Mouse (Mus musculus) stomach, embryonic 15.5 days (tissue): Measurements from ENCODE around the gene Rcc2. TPM values are rescaled to one million over a fixed set of nuclear protein-coding genes. Genes with fewer than 3 reads are reported as not detected.

Source experiments
- ATAC-seq: fragments of 200-750 bp; cut with Nextera tagmentation; 2 replicates; pipeline ENCODE4 v1.8.0; 2017; ENCODE audit warnings: low read depth, moderate number of reproducible peaks, moderate TSS enrichment; ENCODE audit not compliant: insufficient read depth, low FRiP score
- H3K27ac ChIP-seq: fragments of 300-500 bp; sonication (generic); 2 replicates; pipeline ENCODE4 v1.5.1; 2015; ENCODE audit warnings: mild to moderate bottlenecking, inconsistent platforms
- H3K27me3 ChIP-seq: fragments of 300-500 bp; sonication (generic); replicated peaks from 2 replicates; pipeline ENCODE4 v1.6.1; 2015; ENCODE audit warnings: inconsistent platforms
- H3K36me3 ChIP-seq: fragments of 300-500 bp; sonication (generic); 2 replicates; pipeline ENCODE4 v1.6.1; 2015; ENCODE audit warnings: inconsistent platforms
- H3K4me1 ChIP-seq: fragments of 300-500 bp; sonication (generic); 2 replicates; pipeline ENCODE4 v1.6.1; 2015; ENCODE audit warnings: inconsistent platforms
- H3K4me2 ChIP-seq: fragments of 300-500 bp; sonication (generic); 2 replicates; pipeline ENCODE4 v1.6.1; 2015; ENCODE audit warnings: mild to moderate bottlenecking, inconsistent platforms
- H3K4me3 ChIP-seq: fragments of 300-500 bp; sonication (generic); replicated peaks from 2 replicates; pipeline ENCODE4 v1.5.1; 2015; ENCODE audit warnings: inconsistent platforms
- H3K9ac ChIP-seq: fragments of 300-500 bp; sonication (generic); 2 replicates; pipeline ENCODE4 v1.6.1; 2015; ENCODE audit warnings: inconsistent platforms
- H3K9me3 ChIP-seq: fragments of 300-500 bp; sonication (generic); 2 replicates; pipeline ENCODE4 v1.6.1; 2016; ENCODE audit warnings: inconsistent platforms
- WGBS: fragments of 180-500 bp; shearing (Covaris S2); methylation state at CpG from one replicate; pipeline ENCODE4 v1.1.7; 2015; 5-methylcytosine and 5-hydroxymethylcytosine counted together
- polyA plus RNA-seq: library from polyadenylated mRNA; unstranded; fragments of >200 nt; fragmentation: Nextera tagmentation; extraction: Ambion mirVana; gene quantifications from 2 replicates; pipeline ENCODE4 v1.2.1, GENCODE M21; 2015

The Rcc2 gene
- polyA plus RNA-seq, 1 experiment from 2014 or later = 46.5 TPM

DNA sequence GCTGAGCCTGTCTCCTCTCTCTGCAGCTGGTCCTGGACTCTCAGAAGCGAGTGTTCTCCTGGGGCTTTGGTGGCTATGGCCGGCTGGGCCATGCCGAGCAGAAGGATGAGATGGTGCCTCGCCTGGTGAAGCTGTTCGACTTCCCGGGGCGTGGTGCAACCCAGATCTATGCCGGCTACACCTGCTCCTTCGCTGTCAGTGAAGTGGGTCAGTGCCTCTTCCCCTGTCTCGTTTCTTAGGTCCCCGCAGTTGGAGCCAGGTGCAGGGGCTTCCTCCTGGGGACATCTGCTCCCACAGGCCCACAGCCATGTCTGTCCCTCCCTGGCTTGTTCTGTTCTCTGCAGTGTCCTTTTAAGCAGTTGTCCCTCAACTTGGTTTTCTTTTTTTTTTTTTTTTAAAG is 16.7 kb downstream of the Rcc2 start:
- Histone ChIP-seq H3K36me3 (peaks cover 77% of the 10 kb centered on the region), H3K9me3 (no peaks in the 10 kb centered on the region), H3K4me3 (no peak overlapping the region), H3K4me1 (peaks cover 10% of the 10 kb centered on the region), H3K27ac (no peak overlapping the region), H3K9ac (no peak overlapping the region), H3K27me3 (no peaks in the 10 kb centered on the region), H3K4me2 (no peak overlapping the region)
- no peak for ATAC-seq
- WGBS = 89% methylated on average over 11 of the region's 11 CpGs

DNA sequence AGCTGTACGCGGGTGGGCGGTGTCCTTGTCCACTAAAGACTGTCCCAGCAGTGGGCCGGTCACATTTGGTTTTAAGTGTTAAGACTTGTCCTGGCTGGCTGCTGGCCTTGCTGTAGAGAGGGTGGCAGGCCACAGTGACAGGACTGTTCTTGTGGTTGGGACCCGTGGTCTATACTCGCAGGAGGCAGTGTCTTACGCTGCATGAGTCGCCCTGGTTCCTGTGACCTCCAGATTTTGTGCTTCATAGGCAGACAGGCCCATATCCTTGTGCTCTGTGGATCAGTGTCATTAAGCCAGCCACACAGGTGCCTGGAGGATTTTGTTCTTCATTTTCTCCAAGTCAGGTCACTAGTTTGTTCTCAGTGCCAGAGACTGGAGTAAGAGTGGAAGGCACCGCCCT is 18.1 kb downstream of the Rcc2 start:
- H3K4me1 ChIP-seq = peaks cover 11% of the 10 kb centered on the region
- H3K4me3 ChIP-seq = no peak overlapping the region
- no peak overlapping the region for H3K4me2 ChIP-seq
- WGBS = 92% methylated on average over 9 of the region's 9 CpGs
- peaks cover 74% of the 10 kb centered on the region for H3K36me3 ChIP-seq
- no peak for ATAC-seq
- H3K27ac ChIP-seq = no peak overlapping the region
- H3K9ac ChIP-seq = no peak overlapping the region
- no peaks in the 10 kb centered on the region for H3K27me3 ChIP-seq
- no peaks in the 10 kb centered on the region for H3K9me3 ChIP-seq

DNA sequence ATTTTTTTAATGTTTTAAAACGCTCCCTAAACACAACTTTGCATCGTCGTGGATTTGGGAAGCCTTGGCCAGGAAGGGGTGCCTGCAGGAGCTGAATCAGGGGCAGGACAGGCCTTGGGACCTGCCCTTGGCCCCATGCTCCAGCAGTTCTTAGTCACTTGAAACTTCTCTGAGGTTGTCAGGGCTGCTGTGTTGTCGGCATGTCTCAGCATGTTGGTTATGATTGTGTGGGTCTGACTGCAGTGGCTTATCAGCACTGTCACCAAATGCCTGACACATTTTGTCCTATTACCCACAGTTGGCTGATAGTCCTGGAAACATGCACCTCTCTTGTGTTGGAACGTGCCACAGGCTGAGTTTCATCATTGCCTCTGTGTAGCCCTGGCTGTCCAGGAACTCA is 19.8 kb downstream of the Rcc2 start:
- peak overlapping the region; percentile 40; the same call in 1 of the 2 replicates for H3K27ac ChIP-seq
- no peak overlapping the region for H3K4me3 ChIP-seq
- no peak overlapping the region for H3K9ac ChIP-seq
- 75% methylated on average over 5 of the region's 5 CpGs for WGBS
- ATAC-seq = no peak
- H3K9me3 ChIP-seq = no peaks in the 10 kb centered on the region
- H3K36me3 ChIP-seq = peaks cover 66% of the 10 kb centered on the region
- H3K4me2 ChIP-seq = no peak overlapping the region
- no peaks in the 10 kb centered on the region for H3K27me3 ChIP-seq
- 0 out of 2 replicates have a peak, but pooled peaks cover 4% of the 10 kb centered on the region for H3K4me1 ChIP-seq

DNA sequence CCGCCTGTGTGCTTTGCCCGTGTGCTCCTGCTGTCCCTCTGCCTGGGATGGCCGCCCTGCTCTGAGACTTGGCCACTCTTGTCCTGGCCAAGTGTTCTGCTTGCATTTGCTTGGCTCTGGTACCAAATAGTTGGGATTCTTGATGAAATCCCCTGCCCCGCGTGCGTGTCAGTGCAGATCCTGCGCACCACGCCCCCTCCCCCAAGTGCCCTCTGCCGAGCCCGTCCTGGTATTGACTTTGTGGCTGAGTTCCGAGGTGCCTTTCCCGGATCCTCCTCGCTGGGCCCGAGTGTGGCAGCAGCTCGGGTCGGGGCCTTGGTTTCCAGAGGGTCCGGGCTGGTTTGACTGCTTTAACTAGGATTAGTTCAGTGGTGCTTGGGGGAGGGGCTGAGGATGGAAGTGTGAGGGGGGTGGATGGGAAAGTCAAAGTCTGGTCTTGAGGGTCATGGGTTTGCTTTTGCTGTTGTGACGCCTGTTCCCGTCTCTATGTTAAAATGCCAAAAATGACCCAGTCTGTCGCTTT is 21.7 kb downstream of the Rcc2 start:
- Histone ChIP-seq H3K9ac (no peak overlapping the region), H3K27ac (no peak overlapping the region), H3K27me3 (no peaks in the 10 kb centered on the region), H3K4me2 (no peak overlapping the region), H3K4me3 (no peak overlapping the region), H3K9me3 (no peaks in the 10 kb centered on the region), H3K4me1 (0 out of 2 replicates have a peak, but pooled peaks cover 4% of the 10 kb centered on the region), H3K36me3 (peaks cover 47% of the 10 kb centered on the region)
- ATAC-seq = no peak
- WGBS = 76% methylated on average over 20 of the region's 20 CpGs

DNA sequence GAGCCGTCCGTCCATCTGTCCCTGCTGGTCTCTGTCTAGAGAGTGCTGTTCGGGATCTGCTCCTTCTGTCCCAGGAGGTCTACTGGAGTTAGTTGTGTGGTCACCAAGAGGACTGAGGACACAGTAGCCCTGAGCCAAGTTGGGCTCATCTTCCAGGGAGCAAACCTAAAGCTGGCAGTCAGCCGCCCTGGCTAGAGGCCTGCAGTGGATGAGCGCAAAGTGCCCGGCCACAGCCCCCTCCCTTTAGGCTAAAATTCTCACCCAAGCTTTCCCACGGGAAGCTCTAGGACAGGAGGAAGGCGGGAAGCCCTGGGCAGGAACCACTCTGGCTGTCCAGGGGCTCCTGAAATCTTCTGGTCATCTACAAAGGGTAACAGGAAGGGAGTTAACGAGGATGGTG is 22.4 kb downstream of the Rcc2 start:
- H3K4me1 ChIP-seq = 0 out of 2 replicates have a peak, but pooled peaks cover 4% of the 10 kb centered on the region
- no peaks in the 10 kb centered on the region for H3K9me3 ChIP-seq
- H3K27ac ChIP-seq = no peak overlapping the region
- H3K4me3 ChIP-seq = no peak overlapping the region
- ATAC-seq = no peak
- H3K4me2 ChIP-seq = no peak overlapping the region
- peaks cover 43% of the 10 kb centered on the region for H3K36me3 ChIP-seq
- no peak overlapping the region for H3K9ac ChIP-seq
- 78% methylated on average over 9 of the region's 9 CpGs for WGBS
- H3K27me3 ChIP-seq = no peaks in the 10 kb centered on the region

DNA sequence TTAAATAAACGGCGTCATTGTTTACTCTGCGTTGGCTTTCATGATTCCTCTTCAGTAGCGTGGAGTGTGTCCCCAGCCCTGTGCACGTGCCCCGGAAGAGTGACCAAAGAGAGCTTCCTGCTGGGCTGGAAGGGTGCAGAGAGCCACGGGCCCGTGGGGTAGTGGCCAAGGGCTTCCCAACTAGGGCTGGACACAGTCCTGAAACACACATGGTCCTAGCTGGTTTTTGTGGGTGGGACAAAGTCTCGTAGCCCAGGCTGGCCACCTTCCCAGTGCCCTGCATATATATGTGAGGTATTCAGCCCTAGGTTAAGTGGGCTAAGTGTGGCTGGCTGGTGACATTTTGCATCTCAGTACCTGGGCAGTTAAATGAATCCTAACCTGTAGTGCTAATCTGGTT is 22.9 kb downstream of the Rcc2 start:
- no peak for ATAC-seq
- H3K9ac ChIP-seq = no peak overlapping the region
- H3K36me3 ChIP-seq = peaks cover 39% of the 10 kb centered on the region
- WGBS = 77% methylated on average over 9 of the region's 9 CpGs
- H3K27me3 ChIP-seq = no peaks in the 10 kb centered on the region
- H3K4me2 ChIP-seq = no peak overlapping the region
- no peak overlapping the region for H3K27ac ChIP-seq
- H3K4me3 ChIP-seq = no peak overlapping the region
- no peaks in the 10 kb centered on the region for H3K9me3 ChIP-seq
- 0 out of 2 replicates have a peak, but pooled peaks cover 4% of the 10 kb centered on the region for H3K4me1 ChIP-seq

DNA sequence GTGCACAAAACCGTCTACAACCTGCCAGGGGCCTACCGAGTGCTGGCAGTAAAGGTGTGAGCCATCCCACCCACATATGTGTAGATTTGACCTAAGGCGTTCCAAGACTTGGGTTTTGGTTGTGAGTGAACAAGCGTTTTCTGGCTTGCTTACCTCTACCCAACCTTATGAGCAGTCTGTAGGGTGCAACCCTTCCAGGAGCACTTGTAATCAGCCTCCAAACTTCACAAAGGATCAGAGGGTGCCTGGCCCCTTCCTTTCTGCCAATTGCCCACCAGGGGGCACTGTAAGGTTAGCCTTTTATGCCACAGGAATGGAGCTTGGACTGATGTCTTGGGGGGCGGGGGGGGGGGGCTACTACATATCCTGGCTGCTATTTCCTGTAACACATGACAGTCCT is 23.5 kb downstream of the Rcc2 start:
- Histone ChIP-seq H3K4me3 (no peak overlapping the region), H3K4me2 (no peak overlapping the region), H3K9ac (no peak overlapping the region), H3K27me3 (no peaks in the 10 kb centered on the region), H3K36me3 (peaks cover 34% of the 10 kb centered on the region), H3K9me3 (no peaks in the 10 kb centered on the region), H3K27ac (no peak overlapping the region), H3K4me1 (0 out of 2 replicates have a peak, but pooled peaks cover 4% of the 10 kb centered on the region)
- no peak; the same call in 1 of the 2 replicates for ATAC-seq
- WGBS = 49% methylated on average over 5 of the region's 5 CpGs

DNA sequence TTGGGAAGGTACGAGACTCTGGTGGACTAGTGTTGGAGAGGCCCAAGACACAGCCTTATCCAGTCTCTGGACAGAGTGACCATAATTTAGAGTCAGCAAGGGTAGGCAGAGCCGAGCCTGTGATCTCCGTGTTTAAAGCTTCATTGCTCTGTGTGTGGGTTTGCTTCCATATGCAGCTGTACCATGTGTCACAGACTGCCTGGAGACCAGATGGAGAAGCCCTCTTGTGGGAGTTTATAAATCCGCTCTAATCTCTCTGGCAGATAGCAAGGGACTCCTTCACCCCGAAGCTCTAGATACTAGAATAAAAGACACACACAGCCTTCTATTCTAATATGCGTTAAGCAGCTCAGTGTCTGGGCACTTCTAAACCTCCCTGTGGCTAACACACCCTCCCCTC is 24.4 kb downstream of the Rcc2 start:
- no peak for ATAC-seq
- peaks cover 27% of the 10 kb centered on the region for H3K36me3 ChIP-seq
- H3K4me1 ChIP-seq = 0 out of 2 replicates have a peak, but pooled peaks cover 4% of the 10 kb centered on the region
- H3K4me2 ChIP-seq = no peak overlapping the region
- H3K27ac ChIP-seq = no peak overlapping the region
- WGBS = 58% methylated on average over 6 of the region's 6 CpGs
- no peaks in the 10 kb centered on the region for H3K27me3 ChIP-seq
- H3K9ac ChIP-seq = no peak overlapping the region
- H3K9me3 ChIP-seq = no peaks in the 10 kb centered on the region
- no peak overlapping the region for H3K4me3 ChIP-seq

DNA sequence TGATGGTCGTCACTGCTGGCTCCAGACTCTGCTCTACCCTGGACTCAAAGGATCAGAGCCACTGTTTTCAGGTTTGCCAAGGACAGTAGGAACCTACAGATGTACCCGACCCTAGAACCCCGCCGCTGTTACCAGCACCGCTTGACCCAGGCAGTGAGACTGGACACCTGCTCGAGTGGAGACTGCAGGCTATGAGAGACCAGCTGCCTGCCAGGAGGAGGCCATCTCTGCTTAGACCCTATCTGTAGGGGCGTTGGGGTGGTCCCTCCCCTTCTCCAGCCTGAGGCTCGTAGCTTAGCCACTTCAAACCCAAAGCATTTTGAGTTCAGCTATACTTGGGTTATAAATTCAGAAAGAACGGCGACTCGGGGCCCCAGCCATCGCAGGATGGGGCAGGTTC is 26.6 kb downstream of the Rcc2 start:
- ATAC-seq = no peak
- H3K36me3 ChIP-seq = peaks cover 6% of the 10 kb centered on the region
- H3K4me1 ChIP-seq = 0 out of 2 replicates have a peak, but pooled peaks cover 2% of the 10 kb centered on the region
- no peaks in the 10 kb centered on the region for H3K27me3 ChIP-seq
- WGBS = 81% methylated on average over 12 of the region's 12 CpGs
- no peaks in the 10 kb centered on the region for H3K9me3 ChIP-seq
- H3K27ac ChIP-seq = no peak overlapping the region
- H3K4me3 ChIP-seq = no peak overlapping the region
- H3K4me2 ChIP-seq = no peak overlapping the region
- no peak overlapping the region for H3K9ac ChIP-seq

DNA sequence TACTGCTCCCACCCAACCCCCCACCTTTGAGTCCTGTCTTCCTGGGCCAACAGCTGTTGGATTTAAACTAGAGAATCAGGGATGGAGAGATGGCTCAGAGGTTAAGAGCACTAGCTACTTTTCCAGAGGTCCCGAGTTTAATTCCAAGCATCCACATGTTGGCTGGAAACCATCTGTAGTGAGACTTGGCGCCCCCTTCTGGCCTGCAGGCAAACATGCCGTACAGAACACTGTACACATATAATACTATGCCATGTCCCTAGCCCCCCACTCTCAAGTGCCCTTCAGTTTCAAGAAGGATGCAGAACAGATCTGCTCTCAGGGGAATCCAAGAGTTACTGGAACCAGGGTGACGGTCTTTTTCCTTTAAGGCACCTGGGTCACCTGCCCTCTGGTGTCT is 31.3 kb downstream of the Rcc2 start:
- no peak overlapping the region for H3K9ac ChIP-seq
- no peak for ATAC-seq
- H3K36me3 ChIP-seq = no peaks in the 10 kb centered on the region
- no peak overlapping the region for H3K4me3 ChIP-seq
- H3K4me1 ChIP-seq = no peaks in the 10 kb centered on the region
- H3K9me3 ChIP-seq = no peaks in the 10 kb centered on the region
- H3K27ac ChIP-seq = no peak overlapping the region
- no peaks in the 10 kb centered on the region for H3K27me3 ChIP-seq
- no peak overlapping the region for H3K4me2 ChIP-seq
- whole genome bisulfite sequencing = 74% methylated on average over 4 of the region's 4 CpGs

DNA sequence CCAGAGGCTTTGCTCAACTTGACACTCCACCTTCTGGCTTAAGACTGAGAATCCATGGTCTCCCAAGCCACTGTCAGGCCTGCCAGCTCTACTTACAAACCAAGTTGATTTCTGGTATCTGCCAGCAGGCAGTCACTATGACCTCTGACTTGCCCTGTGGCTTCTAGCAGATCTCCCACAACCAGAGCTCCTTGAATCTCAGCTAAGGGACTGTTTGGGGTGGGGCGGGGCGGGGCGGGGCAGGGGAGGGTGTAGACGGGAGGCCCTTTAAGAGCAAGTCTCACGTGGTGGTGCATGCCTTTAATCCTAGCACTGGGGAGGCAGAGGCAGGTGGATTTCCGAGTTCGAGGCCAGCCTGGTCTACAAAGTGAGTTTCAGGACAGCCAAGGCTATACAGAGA is 32.5 kb downstream of the Rcc2 start:
- no peak overlapping the region for H3K4me2 ChIP-seq
- H3K27me3 ChIP-seq = no peaks in the 10 kb centered on the region
- H3K36me3 ChIP-seq = no peaks in the 10 kb centered on the region
- 65% methylated on average over 7 of the region's 7 CpGs for WGBS
- ATAC-seq = no peak
- H3K27ac ChIP-seq = no peak overlapping the region
- H3K9ac ChIP-seq = no peak overlapping the region
- H3K9me3 ChIP-seq = no peaks in the 10 kb centered on the region
- no peak overlapping the region for H3K4me3 ChIP-seq
- no peaks in the 10 kb centered on the region for H3K4me1 ChIP-seq

DNA sequence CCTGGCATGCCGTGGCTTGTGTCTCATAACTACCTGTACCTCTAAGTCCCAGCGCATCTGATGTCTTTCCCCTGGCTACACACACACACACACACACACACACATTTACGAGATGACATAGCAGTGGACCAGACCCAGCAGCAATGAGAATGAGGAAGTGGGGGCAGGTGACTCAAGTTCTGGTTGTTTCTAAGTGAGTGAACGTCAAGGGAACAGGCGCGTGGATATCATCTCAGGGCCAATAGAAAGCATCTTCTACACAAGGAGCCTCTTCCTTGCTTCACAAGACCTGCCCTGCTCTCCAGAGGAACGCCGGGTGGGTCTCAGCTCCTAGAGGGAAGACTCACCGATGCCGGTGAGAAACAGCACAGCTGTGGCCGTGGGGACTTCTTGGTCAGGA is 40.3 kb downstream of the Rcc2 start:
- H3K36me3 ChIP-seq = no peaks in the 10 kb centered on the region
- H3K4me2 ChIP-seq = no peak overlapping the region
- H3K27me3 ChIP-seq = no peaks in the 10 kb centered on the region
- H3K4me1 ChIP-seq = no peaks in the 10 kb centered on the region
- H3K4me3 ChIP-seq = no peak overlapping the region
- no peak overlapping the region for H3K27ac ChIP-seq
- no peak overlapping the region for H3K9ac ChIP-seq
- no peaks in the 10 kb centered on the region for H3K9me3 ChIP-seq
- no peak for ATAC-seq
- WGBS = 83% methylated on average over 11 of the region's 11 CpGs

DNA sequence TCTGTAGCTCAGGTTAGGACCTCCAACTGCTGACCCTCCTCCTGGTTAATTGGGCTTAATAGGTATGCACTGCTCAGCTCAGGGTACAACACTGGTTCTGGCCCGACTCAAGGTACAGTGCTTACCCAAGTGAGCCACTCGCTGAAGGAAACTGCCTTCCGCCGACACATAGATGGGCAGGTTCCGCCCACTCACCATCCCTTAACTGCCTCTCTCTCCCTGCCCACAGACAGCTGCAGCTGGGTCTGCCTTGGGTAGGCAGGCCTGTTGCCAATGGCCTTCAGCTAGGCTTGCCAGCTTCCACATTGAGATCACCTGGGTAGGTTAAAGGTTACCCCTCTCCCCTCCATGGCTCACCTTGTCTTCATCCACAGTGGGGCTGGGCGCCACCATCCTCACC is 41.1 kb downstream of the Rcc2 start:
- Histone ChIP-seq H3K27me3 (no peaks in the 10 kb centered on the region), H3K27ac (no peak overlapping the region), H3K9ac (no peak overlapping the region), H3K4me3 (no peak overlapping the region), H3K9me3 (no peaks in the 10 kb centered on the region), H3K4me2 (no peak overlapping the region), H3K4me1 (no peaks in the 10 kb centered on the region), H3K36me3 (no peaks in the 10 kb centered on the region)
- WGBS = 83% methylated on average over 6 of the region's 6 CpGs
- no peak for ATAC-seq
